Mouse (Mus musculus) midbrain, postnatal 0 days (tissue): ENCODE measurements around the gene Aim2. TPM values are rescaled to one million over a fixed set of nuclear protein-coding genes. Genes with fewer than 3 reads are reported as not detected.

Source experiments
- ATAC-seq: fragments of 200-750 bp; cut with Nextera tagmentation; 2 replicates; pipeline ENCODE4 v1.8.0; 2017; ENCODE audit warnings: moderate number of reproducible peaks, mild to moderate bottlenecking, moderate TSS enrichment, moderate library complexity; ENCODE audit not compliant: low FRiP score
- DNase-seq: peaks from one replicate; pipeline ENCODE4 v3.0.0-alpha.2; 2015; ENCODE audit warnings: low spot score
- H3K27ac ChIP-seq: fragments of 300-500 bp; sonication (generic); 2 replicates; pipeline ENCODE4 v1.5.1; 2014; ENCODE audit warnings: low read depth, mild to moderate bottlenecking, low read length, mixed read lengths
- H3K27me3 ChIP-seq: fragments of 300-500 bp; sonication (generic); 2 replicates; pipeline ENCODE4 v1.6.1; 2014; ENCODE audit warnings: low read length, control low read depth, mixed read lengths; ENCODE audit not compliant: insufficient read depth
- H3K36me3 ChIP-seq: fragments of 300-500 bp; sonication (generic); 2 replicates; pipeline ENCODE4 v1.6.1; 2014; ENCODE audit warnings: low read length, control low read depth, mixed read lengths; ENCODE audit not compliant: insufficient read depth
- H3K4me1 ChIP-seq: fragments of 300-500 bp; sonication (generic); 2 replicates; pipeline ENCODE4 v1.6.1; 2014; ENCODE audit warnings: mild to moderate bottlenecking, control low read depth, antibody characterized with exemption, low read length, mixed read lengths; ENCODE audit not compliant: insufficient read depth
- H3K4me2 ChIP-seq: fragments of 300-500 bp; sonication (generic); 2 replicates; pipeline ENCODE4 v1.6.1; 2014; ENCODE audit warnings: low read depth, mild to moderate bottlenecking, low read length, mixed read lengths; ENCODE audit not compliant: poor library complexity, severe bottlenecking
- H3K4me3 ChIP-seq: fragments of 300-500 bp; sonication (generic); 2 replicates; pipeline ENCODE4 v1.5.1; 2014; ENCODE audit warnings: low read depth, mild to moderate bottlenecking, low read length, moderate library complexity
- H3K9ac ChIP-seq: fragments of 300-500 bp; sonication (generic); replicated peaks from 2 replicates; pipeline ENCODE4 v1.6.1; 2014; ENCODE audit warnings: mild to moderate bottlenecking, low read length, moderate library complexity, mixed read lengths; ENCODE audit not compliant: poor library complexity, severe bottlenecking
- H3K9me3 ChIP-seq: fragments of 300-500 bp; sonication (generic); 2 replicates; pipeline ENCODE4 v1.6.1; 2016; ENCODE audit warnings: low read length, control low read depth
- CTCF ChIP-seq: IDR thresholded peaks from 2 replicates; pipeline ENCODE4 v1.5.1; 2016; ENCODE audit warnings: antibody characterized with exemption, mild to moderate bottlenecking
- WGBS: fragments of 180-500 bp; shearing (Covaris S2); extraction: QIAGEN DNeasy Blood & Tissue Kit; methylation state at CpG from one replicate; pipeline ENCODE4 v1.1.7; 2014; 5-methylcytosine and 5-hydroxymethylcytosine counted together
- polyA plus RNA-seq: library from polyadenylated mRNA; unstranded; fragments of >200 nt; fragmentation: Nextera tagmentation; extraction: Ambion mirVana; gene quantifications from 2 replicates; pipeline ENCODE4 v1.2.1, GENCODE M21; 2015
- total RNA-seq: library from RNA; depleted of rRNA; stranded (reverse); fragments of >200 nt; gene quantifications from 2 replicates; pipeline ENCODE4 v1.2.3, GENCODE M21; 2014

Aim2 gene
- total and polyA plus RNA-seq, 2 experiments from 2014 or later = 0.66 to 0.89 TPM

DNA sequence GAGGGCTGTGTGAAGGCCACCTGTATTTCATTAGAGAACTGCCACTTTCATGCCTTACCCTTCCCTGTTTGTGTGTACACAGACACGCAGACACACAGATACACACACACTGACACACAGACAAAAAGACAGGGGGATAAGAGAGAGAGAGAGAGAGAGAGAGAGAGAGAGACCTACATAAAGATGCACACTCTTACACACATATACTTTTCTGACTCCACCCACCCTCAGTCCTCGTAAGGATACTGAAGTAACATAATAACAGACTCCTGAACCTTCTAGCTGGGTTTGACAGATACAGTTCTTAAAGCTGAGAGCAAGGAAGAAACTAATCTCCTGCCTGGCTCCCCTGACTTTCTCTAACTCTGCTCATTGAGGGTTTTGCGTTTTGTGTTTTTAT is 38.8 kb downstream of the Aim2 start:
- peak; percentile 62; the same call in 1 of the 2 replicates for ATAC-seq
- DNase-seq = no peak
- peak overlapping the region; percentile 90 for H3K27ac ChIP-seq
- H3K36me3 ChIP-seq = no peaks in the 10 kb centered on the region
- H3K9ac ChIP-seq = peak overlapping the region; percentile 57
- peak overlapping the region; percentile 44 for H3K4me3 ChIP-seq
- H3K9me3 ChIP-seq = no peaks in the 10 kb centered on the region
- no peak for TF ChIP-seq CTCF
- 4% methylated on average over 3 of the region's 3 CpGs for WGBS
- H3K27me3 ChIP-seq = no peaks in the 10 kb centered on the region
- H3K4me1 ChIP-seq = no peaks in the 10 kb centered on the region
- peak overlapping the region; percentile 45 for H3K4me2 ChIP-seq

DNA sequence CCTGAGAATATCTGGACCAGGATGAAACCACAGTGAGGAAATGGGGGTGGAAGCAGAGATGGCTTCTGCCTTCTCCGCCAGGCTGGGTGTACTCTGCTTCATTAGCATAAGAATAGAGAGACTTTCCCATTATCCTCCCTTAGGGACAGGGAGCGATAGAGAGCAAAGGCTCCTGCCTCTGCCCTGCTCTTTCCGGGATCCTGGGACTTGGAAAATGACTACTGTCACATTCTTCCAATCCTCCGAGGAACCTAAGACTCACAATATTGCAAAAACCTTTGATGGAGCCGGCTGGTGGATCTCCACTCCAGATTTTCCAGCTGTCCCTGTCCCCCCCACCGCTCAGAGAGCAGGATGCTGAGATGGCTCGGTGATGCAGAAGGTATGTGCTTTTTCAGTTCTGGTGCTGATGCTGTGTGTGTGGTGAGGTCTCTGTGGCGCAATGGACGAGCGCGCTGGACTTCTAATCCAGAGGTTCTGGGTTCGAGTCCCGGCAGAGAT is 39.3 kb downstream of the Aim2 start:
- ATAC-seq = peak; percentile 96
- peak; percentile 94 for DNase-seq
- no peaks in the 10 kb centered on the region for H3K36me3 ChIP-seq

DNA sequence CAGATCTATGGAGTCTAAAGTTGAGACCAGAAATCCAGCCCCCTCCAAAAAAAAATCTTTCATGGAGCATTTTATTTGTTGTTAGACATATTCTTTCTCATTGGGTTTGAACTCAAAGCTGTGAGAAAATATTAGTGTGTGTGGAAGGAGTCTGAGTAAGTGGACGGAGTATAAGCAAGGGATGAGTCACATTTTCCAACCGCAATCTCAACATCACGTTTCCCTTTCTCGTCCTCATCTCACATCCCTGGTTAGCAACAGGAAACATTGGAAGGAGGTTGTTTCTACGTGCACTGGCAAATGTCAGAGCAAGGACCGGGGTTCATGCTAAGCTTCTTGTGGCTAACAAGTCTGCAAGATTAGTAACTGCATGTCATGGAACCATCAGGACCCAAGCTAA is 41.1 kb downstream of the Aim2 start:
- H3K4me2 ChIP-seq = no peak overlapping the region
- no peaks in the 10 kb centered on the region for H3K9me3 ChIP-seq
- no peaks in the 10 kb centered on the region for H3K36me3 ChIP-seq
- no peak for TF ChIP-seq CTCF
- ATAC-seq = no peak
- DNase-seq = no peak
- H3K9ac ChIP-seq = no peak overlapping the region
- H3K27me3 ChIP-seq = no peaks in the 10 kb centered on the region
- no peaks in the 10 kb centered on the region for H3K4me1 ChIP-seq
- H3K27ac ChIP-seq = no peak overlapping the region
- no peak overlapping the region for H3K4me3 ChIP-seq
- WGBS = 87% methylated on average over 6 of the region's 6 CpGs

More for the DNA sequence above, 39.3 kb downstream of the Aim2 start:
- H3K27ac ChIP-seq = peak overlapping the region; percentile 90
- H3K9me3 ChIP-seq = no peaks in the 10 kb centered on the region
- TF ChIP-seq CTCF = peak; percentile 55
- H3K27me3 ChIP-seq = no peaks in the 10 kb centered on the region
- H3K9ac ChIP-seq = peak overlapping the region; percentile 57
- H3K4me1 ChIP-seq = no peaks in the 10 kb centered on the region
- H3K4me2 ChIP-seq = peak overlapping the region; percentile 45
- H3K4me3 ChIP-seq = peak overlapping the region; percentile 44
- WGBS = under 1% methylated on average over 13 of the region's 13 CpGs

DNA sequence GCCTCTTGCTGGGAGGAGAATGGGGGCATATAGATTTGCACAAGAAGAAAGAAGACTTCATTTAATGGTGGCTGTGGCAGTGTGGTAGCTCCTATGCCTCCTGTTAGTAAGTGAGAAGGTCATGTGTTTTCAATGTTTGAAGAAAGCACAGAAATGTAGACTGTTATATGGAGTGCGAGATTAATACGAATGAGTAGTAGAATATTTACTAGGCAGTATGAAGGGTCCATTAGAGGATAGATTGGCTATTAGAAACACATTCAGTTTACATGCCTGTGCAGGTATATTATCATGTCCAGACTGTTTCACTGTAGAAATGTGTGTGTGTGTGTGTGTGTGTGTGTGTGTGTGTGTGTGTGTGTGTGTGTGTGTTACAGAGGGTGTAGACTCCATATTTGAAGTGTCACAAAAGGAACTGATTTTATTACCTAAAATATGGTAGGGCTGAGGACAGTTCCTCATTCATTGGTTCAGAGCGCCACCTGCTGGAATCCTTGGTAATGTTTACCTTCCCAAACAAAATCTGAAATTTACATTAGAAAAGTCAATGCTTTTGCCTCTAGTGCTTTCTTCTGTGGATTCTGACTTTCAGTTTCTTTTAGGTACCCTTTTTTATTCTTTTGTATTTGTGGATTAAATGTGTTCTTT is 47.8 kb downstream of the Aim2 start:
- Histone ChIP-seq H3K9ac (no peak overlapping the region), H3K36me3 (no peaks in the 10 kb centered on the region), H3K4me2 (no peak overlapping the region), H3K9me3 (no peaks in the 10 kb centered on the region), H3K4me1 (no peaks in the 10 kb centered on the region), H3K27ac (no peak overlapping the region), H3K4me3 (no peak overlapping the region), H3K27me3 (no peaks in the 10 kb centered on the region)
- DNase-seq (peak; percentile 89), ATAC-seq (peak; percentile 89)
- 40% methylated on average over 3 of the region's 3 CpGs for WGBS
- TF ChIP-seq CTCF = peak; percentile 90

DNA sequence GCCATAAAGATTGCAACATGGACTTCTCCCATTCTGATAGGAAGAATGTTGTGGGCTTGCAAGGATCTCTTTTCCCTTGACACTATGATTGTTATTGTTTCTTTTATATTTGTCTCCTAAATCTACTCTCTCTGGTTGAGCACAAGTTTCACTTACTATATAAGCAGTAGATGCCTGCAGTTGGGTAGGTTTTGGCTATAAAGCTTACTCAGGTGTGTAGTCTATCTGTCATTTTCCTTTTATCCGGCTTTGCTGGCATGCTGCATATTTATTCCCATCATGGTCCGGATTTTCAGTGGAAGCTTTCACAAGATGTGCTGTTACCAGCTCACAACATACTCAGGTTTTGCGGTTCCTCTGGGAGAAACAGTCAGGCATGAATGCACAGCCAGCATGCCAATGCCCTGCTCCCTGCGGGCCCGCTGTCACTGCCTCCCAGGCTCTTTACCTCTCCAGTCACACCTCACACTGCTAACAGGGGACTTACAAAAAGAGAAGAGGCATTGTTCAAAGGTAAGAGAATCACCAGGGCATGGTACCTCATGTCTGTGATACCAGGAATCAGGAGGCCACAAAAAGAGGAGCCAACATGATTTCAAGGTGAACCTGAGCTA is 54.1 kb downstream of the Aim2 start:
- ATAC-seq (0 out of 2 replicates have a peak, but pooled peaks have one; percentile 10), DNase-seq (peak; percentile 32)
- H3K36me3 ChIP-seq = no peaks in the 10 kb centered on the region
- no peak overlapping the region for H3K4me3 ChIP-seq
- H3K4me1 ChIP-seq = no peaks in the 10 kb centered on the region
- H3K27ac ChIP-seq = 0 out of 2 replicates have a peak overlapping the region, but pooled peaks have one; percentile 43
- H3K9ac ChIP-seq = no peak overlapping the region
- H3K9me3 ChIP-seq = no peaks in the 10 kb centered on the region
- no peak overlapping the region for H3K4me2 ChIP-seq
- TF ChIP-seq CTCF = no peak
- no peaks in the 10 kb centered on the region for H3K27me3 ChIP-seq
- WGBS = 64% methylated on average over 5 of the region's 5 CpGs

DNA sequence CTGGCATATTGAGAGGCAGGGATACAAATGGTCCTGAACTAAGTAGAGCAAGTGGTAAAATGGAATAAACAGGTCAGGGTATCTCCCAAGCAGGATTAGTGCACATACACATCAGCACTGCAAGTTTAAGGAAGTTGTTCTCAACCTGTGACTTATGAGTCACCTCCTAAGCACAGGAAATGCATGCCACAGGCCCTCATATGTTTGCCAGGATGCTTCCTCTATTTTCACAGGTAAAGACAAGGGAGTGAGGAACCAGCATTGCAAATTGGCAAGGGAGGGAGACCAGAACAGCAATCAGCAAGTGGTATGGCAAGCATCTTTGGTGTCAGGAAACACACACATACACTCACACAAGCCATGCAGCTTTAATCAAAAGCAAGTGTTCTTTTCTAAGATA is 58.4 kb downstream of the Aim2 start:
- Histone ChIP-seq H3K27me3 (no peaks in the 10 kb centered on the region), H3K36me3 (no peaks in the 10 kb centered on the region), H3K27ac (no peak overlapping the region), H3K4me2 (no peak overlapping the region), H3K9me3 (no peaks in the 10 kb centered on the region), H3K4me3 (no peak overlapping the region), H3K9ac (no peak overlapping the region), H3K4me1 (no peaks in the 10 kb centered on the region)
- no peak for DNase-seq
- no peak for ATAC-seq
- no peak for TF ChIP-seq CTCF
